Mouse (Mus musculus): ENCODE measurements at regions not wholly inside any gene's neighbourhood (a gene's known extent, or its start where the extent isn't known, plus 50 kb on each side); places are given as distances from the start of the nearest gene placed in this dataset.

DNA sequence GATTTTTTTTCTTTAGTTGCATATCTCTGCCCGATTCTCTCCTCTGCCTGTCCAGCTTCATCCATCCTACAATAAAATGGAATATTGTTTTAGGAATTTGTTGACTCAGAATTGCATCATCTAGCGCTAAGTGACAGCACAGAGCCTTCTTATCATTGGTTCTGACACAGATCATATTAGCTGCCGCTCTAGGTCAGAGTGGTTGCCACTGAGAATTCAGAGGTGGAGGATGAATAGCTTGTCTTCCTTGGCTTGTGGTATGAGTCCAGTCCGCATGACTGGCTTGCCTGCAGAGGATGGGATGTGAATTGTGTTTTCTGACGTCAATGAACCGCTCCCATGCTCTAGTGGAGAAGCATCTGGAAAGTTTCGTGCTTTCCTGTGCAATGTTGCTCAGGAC is 462.3 kb upstream of the Cd180 start:
- Histone ChIP-seq H3K4me3 (ENCODE audit: control insufficient read depth in 1 of 2, insufficient read depth in 1 of 2, low read depth in 1 of 2, low read length in 2 of 2) (no peak overlapping the region), H3K9me3 (ENCODE audit: control insufficient read depth, low read length) (no peaks in the 10 kb centered on the region), H3K9ac (ENCODE audit: low read length) (no peak overlapping the region), H3K4me1 (ENCODE audit: control insufficient read depth in 2 of 2, insufficient read depth in 2 of 2, low read length in 2 of 2) (peaks cover 0 to 5% of the 10 kb centered on the region in 2 experiments; a peak in 1 of 4 replicates), H3K27ac (replicated peaks in 1 of 2; ENCODE audit: control insufficient read depth in 1 of 2, insufficient read depth in 1 of 2, low read depth in 2 of 2, low read length in 2 of 2) (0 out of 4 replicates have a peak overlapping the region, but pooled peaks of 1 of the 2 experiments have one; percentile 24), H3K4me2 (ENCODE audit: low read length) (no peak overlapping the region), H3K27me3 (ENCODE audit: control insufficient read depth, insufficient read depth, low read length) (no peaks in the 10 kb centered on the region), H3K36me3 (ENCODE audit: control insufficient read depth, insufficient read depth, low read length) (no peaks in the 10 kb centered on the region)
- no peak for ATAC-seq (ENCODE audit: insufficient number of reproducible peaks, insufficient read depth, low FRiP score, low read depth)
- 63% methylated on average over 7 of the region's 7 CpGs for whole genome bisulfite sequencing

GRCm38 (mm10) chr13:102232291-102232936 is 460.9 kb upstream of the Cd180 start:
- no peak overlapping the region for H3K4me2 ChIP-seq (ENCODE audit: low read length)
- H3K9ac ChIP-seq (ENCODE audit: low read length): no peak overlapping the region
- no peaks in the 10 kb centered on the region for H3K9me3 ChIP-seq (ENCODE audit: control insufficient read depth, low read length)
- peak; percentile 47; the same call in 1 of the 2 replicates for ATAC-seq (ENCODE audit: insufficient number of reproducible peaks, insufficient read depth, low FRiP score, low read depth)
- H3K27me3 ChIP-seq (ENCODE audit: control insufficient read depth, insufficient read depth, low read length): no peaks in the 10 kb centered on the region
- H3K4me3 ChIP-seq (ENCODE audit: control insufficient read depth in 1 of 2, insufficient read depth in 1 of 2, low read depth in 1 of 2, low read length in 2 of 2): no peak overlapping the region
- H3K27ac ChIP-seq (replicated peaks in 1 of 2; ENCODE audit: control insufficient read depth in 1 of 2, insufficient read depth in 1 of 2, low read depth in 2 of 2, low read length in 2 of 2): peak overlapping the region in 1 of 2 experiments; percentile 2; a peak in 1 of 4 replicates
- H3K36me3 ChIP-seq (ENCODE audit: control insufficient read depth, insufficient read depth, low read length): no peaks in the 10 kb centered on the region
- 63% methylated on average over 4 of the region's 4 CpGs for WGBS
- H3K4me1 ChIP-seq (ENCODE audit: control insufficient read depth in 2 of 2, insufficient read depth in 2 of 2, low read length in 2 of 2): peaks cover 0 to 5% of the 10 kb centered on the region in 2 experiments; a peak in 1 of 4 replicates

GRCm38 (mm10) chr13:102250884-102251283 is 442.5 kb upstream of the Cd180 start:
- WGBS: 88% methylated on average over 2 of the region's 2 CpGs
- Histone ChIP-seq H3K9me3 (ENCODE audit: control insufficient read depth, low read length) (no peaks in the 10 kb centered on the region), H3K27ac (replicated peaks in 1 of 2; ENCODE audit: control insufficient read depth in 1 of 2, insufficient read depth in 1 of 2, low read depth in 2 of 2, low read length in 2 of 2) (no peak overlapping the region)

GRCm38 (mm10) chr13:102251709-102252108 is 441.6 kb upstream of the Cd180 start:
- no peaks in the 10 kb centered on the region for H3K36me3 ChIP-seq (ENCODE audit: control insufficient read depth, insufficient read depth, low read length)
- ATAC-seq (ENCODE audit: insufficient number of reproducible peaks, insufficient read depth, low FRiP score, low read depth): no peak
- H3K9me3 ChIP-seq (ENCODE audit: control insufficient read depth, low read length): no peaks in the 10 kb centered on the region
- H3K27ac ChIP-seq (replicated peaks in 1 of 2; ENCODE audit: control insufficient read depth in 1 of 2, insufficient read depth in 1 of 2, low read depth in 2 of 2, low read length in 2 of 2): no peak overlapping the region
- 89% methylated on average over 5 of the region's 5 CpGs for WGBS
- H3K27me3 ChIP-seq (ENCODE audit: control insufficient read depth, insufficient read depth, low read length): no peaks in the 10 kb centered on the region
- H3K4me2 ChIP-seq (ENCODE audit: low read length): no peak overlapping the region
- H3K9ac ChIP-seq (ENCODE audit: low read length): no peak overlapping the region
- no peak overlapping the region for H3K4me3 ChIP-seq (ENCODE audit: control insufficient read depth in 1 of 2, insufficient read depth in 1 of 2, low read depth in 1 of 2, low read length in 2 of 2)
- H3K4me1 ChIP-seq (ENCODE audit: control insufficient read depth in 2 of 2, insufficient read depth in 2 of 2, low read length in 2 of 2): no peaks in the 10 kb centered on the region; a peak in 1 of 4 replicates

More at GRCm38 (mm10) chr13:102250884-102251283, 442.5 kb upstream of the Cd180 start:
- no peak overlapping the region for H3K9ac ChIP-seq (ENCODE audit: low read length)
- no peak overlapping the region for H3K4me2 ChIP-seq (ENCODE audit: low read length)
- no peaks in the 10 kb centered on the region for H3K36me3 ChIP-seq (ENCODE audit: control insufficient read depth, insufficient read depth, low read length)
- no peak overlapping the region for H3K4me3 ChIP-seq (ENCODE audit: control insufficient read depth in 1 of 2, insufficient read depth in 1 of 2, low read depth in 1 of 2, low read length in 2 of 2)
- no peak for ATAC-seq (ENCODE audit: insufficient number of reproducible peaks, insufficient read depth, low FRiP score, low read depth)
- H3K27me3 ChIP-seq (ENCODE audit: control insufficient read depth, insufficient read depth, low read length): no peaks in the 10 kb centered on the region
- H3K4me1 ChIP-seq (ENCODE audit: control insufficient read depth in 2 of 2, insufficient read depth in 2 of 2, low read length in 2 of 2): no peaks in the 10 kb centered on the region; a peak in 1 of 4 replicates

DNA sequence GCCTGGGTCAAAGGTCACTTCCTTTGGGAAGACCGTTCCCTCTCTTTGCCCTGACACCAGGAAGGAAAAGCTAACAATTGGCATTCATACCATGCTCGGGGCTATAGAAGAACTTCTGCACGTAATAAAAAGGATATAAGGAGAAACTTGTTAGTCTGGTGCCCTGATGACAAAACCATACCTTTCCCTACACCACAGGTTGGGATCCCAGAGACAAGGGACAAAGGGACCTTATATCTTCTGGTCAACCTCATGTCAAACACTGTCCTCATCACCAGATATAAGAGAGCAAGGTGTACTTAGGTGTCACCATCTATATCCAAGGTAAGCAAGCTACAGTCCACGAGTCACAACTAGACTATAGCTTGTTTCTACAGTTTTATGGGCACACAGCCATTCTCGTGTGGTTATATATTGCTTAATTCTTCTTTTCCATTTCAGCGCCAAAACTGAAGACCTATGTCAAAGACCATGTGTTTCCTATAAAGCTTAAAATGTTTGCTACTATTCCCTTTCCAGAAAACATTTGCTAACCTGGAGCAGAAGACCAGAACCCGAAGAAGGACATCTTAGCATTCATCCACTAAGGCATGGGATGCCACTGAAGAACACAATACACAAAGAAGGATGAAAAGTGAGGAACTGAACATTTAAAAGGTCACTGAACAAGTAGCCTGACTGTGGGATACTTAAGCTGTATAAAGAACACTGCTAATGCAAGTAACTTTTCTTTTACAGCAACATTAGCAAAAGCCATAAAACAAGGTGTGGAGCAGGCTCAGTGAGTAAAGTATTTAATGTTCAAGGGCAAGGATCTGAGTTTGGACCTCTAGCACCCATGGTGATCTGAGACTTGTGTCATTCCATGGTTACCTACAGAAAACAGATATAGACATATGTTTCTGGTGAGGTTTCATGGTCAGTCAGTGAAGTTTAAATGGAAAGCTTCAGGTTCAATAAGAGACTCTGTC is 437.7 kb upstream of the Cd180 start:
- no peak for ATAC-seq (ENCODE audit: insufficient number of reproducible peaks, insufficient read depth, low FRiP score, low read depth)
- Histone ChIP-seq H3K36me3 (ENCODE audit: control insufficient read depth, insufficient read depth, low read length) (no peaks in the 10 kb centered on the region), H3K4me2 (ENCODE audit: low read length) (no peak overlapping the region), H3K4me1 (ENCODE audit: control insufficient read depth in 2 of 2, insufficient read depth in 2 of 2, low read length in 2 of 2) (no peaks in the 10 kb centered on the region; a peak in 1 of 4 replicates), H3K9ac (ENCODE audit: low read length) (no peak overlapping the region), H3K27me3 (ENCODE audit: control insufficient read depth, insufficient read depth, low read length) (no peaks in the 10 kb centered on the region), H3K4me3 (ENCODE audit: control insufficient read depth in 1 of 2, insufficient read depth in 1 of 2, low read depth in 1 of 2, low read length in 2 of 2) (no peak overlapping the region), H3K9me3 (ENCODE audit: control insufficient read depth, low read length) (no peaks in the 10 kb centered on the region), H3K27ac (replicated peaks in 1 of 2; ENCODE audit: control insufficient read depth in 1 of 2, insufficient read depth in 1 of 2, low read depth in 2 of 2, low read length in 2 of 2) (no peak overlapping the region)
- WGBS: 75% methylated on average over 7 of the region's 7 CpGs

DNA sequence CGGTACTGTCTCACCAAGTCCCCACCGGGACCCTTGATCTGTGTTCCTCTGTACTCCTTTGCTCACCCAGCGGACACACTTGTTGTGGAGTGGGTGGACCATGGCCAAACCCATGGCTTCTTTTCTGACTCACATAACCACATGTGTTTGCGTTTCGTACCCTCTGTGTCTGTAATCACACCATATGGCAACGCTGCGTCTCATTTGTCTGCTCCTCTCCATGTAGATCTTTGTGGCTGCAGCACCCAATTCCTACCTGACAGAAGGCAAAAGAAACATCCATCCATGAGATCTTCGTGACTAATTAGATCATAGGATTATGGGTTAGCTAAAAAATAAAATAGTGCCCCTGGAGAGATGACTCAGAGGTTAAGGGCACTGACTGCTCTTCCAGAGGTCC is 435.2 kb upstream of the Cd180 start:
- H3K4me3 ChIP-seq (ENCODE audit: control insufficient read depth in 1 of 2, insufficient read depth in 1 of 2, low read depth in 1 of 2, low read length in 2 of 2): no peak overlapping the region
- no peaks in the 10 kb centered on the region for H3K36me3 ChIP-seq (ENCODE audit: control insufficient read depth, insufficient read depth, low read length)
- H3K27ac ChIP-seq (replicated peaks in 1 of 2; ENCODE audit: control insufficient read depth in 1 of 2, insufficient read depth in 1 of 2, low read depth in 2 of 2, low read length in 2 of 2): no peak overlapping the region
- no peaks in the 10 kb centered on the region; a peak in 1 of 4 replicates for H3K4me1 ChIP-seq (ENCODE audit: control insufficient read depth in 2 of 2, insufficient read depth in 2 of 2, low read length in 2 of 2)
- 91% methylated on average over 8 of the region's 8 CpGs for WGBS
- no peak overlapping the region for H3K4me2 ChIP-seq (ENCODE audit: low read length)
- no peaks in the 10 kb centered on the region for H3K9me3 ChIP-seq (ENCODE audit: control insufficient read depth, low read length)
- no peak overlapping the region for H3K9ac ChIP-seq (ENCODE audit: low read length)
- H3K27me3 ChIP-seq (ENCODE audit: control insufficient read depth, insufficient read depth, low read length): no peaks in the 10 kb centered on the region
- no peak for ATAC-seq (ENCODE audit: insufficient number of reproducible peaks, insufficient read depth, low FRiP score, low read depth)

- Histone ChIP-seq H3K9ac (ENCODE audit: low read length) (no peak overlapping the region), H3K27me3 (ENCODE audit: control insufficient read depth, insufficient read depth, low read length) (no peaks in the 10 kb centered on the region), H3K4me3 (ENCODE audit: control insufficient read depth in 1 of 2, insufficient read depth in 1 of 2, low read depth in 1 of 2, low read length in 2 of 2) (no peak overlapping the region), H3K4me2 (ENCODE audit: low read length) (no peak overlapping the region), H3K36me3 (ENCODE audit: control insufficient read depth, insufficient read depth, low read length) (no peaks in the 10 kb centered on the region), H3K27ac (replicated peaks in 1 of 2; ENCODE audit: control insufficient read depth in 1 of 2, insufficient read depth in 1 of 2, low read depth in 2 of 2, low read length in 2 of 2) (no peak overlapping the region), H3K4me1 (ENCODE audit: control insufficient read depth in 2 of 2, insufficient read depth in 2 of 2, low read length in 2 of 2) (no peaks in the 10 kb centered on the region), H3K9me3 (ENCODE audit: control insufficient read depth, low read length) (no peaks in the 10 kb centered on the region)
- no peak for ATAC-seq (ENCODE audit: insufficient number of reproducible peaks, insufficient read depth, low FRiP score, low read depth)
- WGBS: 85% methylated on average over 3 of the region's 3 CpGs
Measured at GRCm38 (mm10) chr13:102273818-102274217, 419.5 kb upstream of the Cd180 start.
